Mouse (Mus musculus): Measurements from ENCODE around the gene Pid1.
"Not testable (repeated sequence)": the region's sequence is repeated elsewhere in the genome, so short reads cannot be mapped to it uniquely, and the experiment has no call there.

Pid1 gene

GRCm38 (mm10) chr1:84359611-84360500 is 4.1 kb downstream of the Pid1 start:
- DNase-seq (ENCODE audit: low read depth, low spot score), result no peak

GRCm38 (mm10) chr1:84357216-84357615 is 6.8 kb downstream of the Pid1 start:
- no peak for DNase-seq (ENCODE audit: low read depth, low spot score)

GRCm38 (mm10) chr1:84350262-84350661 is 13.7 kb downstream of the Pid1 start:
- no peak for DNase-seq (ENCODE audit: low read depth, low spot score)

GRCm38 (mm10) chr1:84347796-84348476 is 16.0 kb downstream of the Pid1 start:
- no peak for DNase-seq (ENCODE audit: low read depth, low spot score)

GRCm38 (mm10) chr1:84332797-84333196 is 31.2 kb downstream of the Pid1 start:
- DNase-seq (ENCODE audit: low read depth, low spot score), result not testable (repeated sequence)

GRCm38 (mm10) chr1:84331861-84332260 is 32.1 kb downstream of the Pid1 start:
- DNase-seq (ENCODE audit: low read depth, low spot score), result not testable (repeated sequence)

- DNase-seq (ENCODE audit: low read depth, low spot score), result no peak
These were observed 38.7 kb downstream of the Pid1 start for GRCm38 (mm10) chr1:84325309-84325708.

GRCm38 (mm10) chr1:84321327-84321726 is 42.7 kb downstream of the Pid1 start:
- DNase-seq (ENCODE audit: low read depth, low spot score), result no peak

- DNase-seq (ENCODE audit: low read depth, low spot score), result no peak
These were observed 45.4 kb downstream of the Pid1 start for GRCm38 (mm10) chr1:84318569-84318968.

GRCm38 (mm10) chr1:84317827-84318226 is 46.2 kb downstream of the Pid1 start:
- DNase-seq (ENCODE audit: low read depth, low spot score), result no peak

- no peak for DNase-seq (ENCODE audit: low read depth, low spot score)
These were observed 54.0 kb downstream of the Pid1 start for GRCm38 (mm10) chr1:84309966-84310460.

- no peak for DNase-seq (ENCODE audit: low read depth, low spot score)
These were observed 58.1 kb downstream of the Pid1 start for GRCm38 (mm10) chr1:84305713-84306421.

- DNase-seq (ENCODE audit: low read depth, low spot score), result no peak
These were observed 61.2 kb downstream of the Pid1 start for GRCm38 (mm10) chr1:84302788-84303187.

- no peak for DNase-seq (ENCODE audit: low read depth, low spot score)
These were observed 64.3 kb downstream of the Pid1 start for GRCm38 (mm10) chr1:84299719-84300118.

- DNase-seq (ENCODE audit: low read depth, low spot score), result peak; percentile 76
These were observed 77.3 kb downstream of the Pid1 start for GRCm38 (mm10) chr1:84286682-84287111.

- no peak for DNase-seq (ENCODE audit: low read depth, low spot score)
These were observed 78.4 kb downstream of the Pid1 start for GRCm38 (mm10) chr1:84285620-84286019.

GRCm38 (mm10) chr1:84284293-84285068 is 79.5 kb downstream of the Pid1 start:
- DNase-seq (ENCODE audit: low read depth, low spot score), result peak; percentile 61

GRCm38 (mm10) chr1:84283119-84283518 is 80.9 kb downstream of the Pid1 start:
- DNase-seq (ENCODE audit: low read depth, low spot score), result no peak

GRCm38 (mm10) chr1:84280171-84280570 is 83.8 kb downstream of the Pid1 start:
- no peak for DNase-seq (ENCODE audit: low read depth, low spot score)

- DNase-seq (ENCODE audit: low read depth, low spot score), result no peak
These were observed 85.4 kb downstream of the Pid1 start for GRCm38 (mm10) chr1:84278359-84279255.

All from mesoderm, embryonic 11.5 days (tissue).